Mouse (Mus musculus) cerebellum, adult 2 months (tissue): ENCODE data around the gene Ctcf. TPM values are rescaled to one million over a fixed set of nuclear protein-coding genes. Genes with fewer than 3 reads are reported as not detected.

Experiments used
- DNase-seq, 2 experiments: peaks; one replicate each; pipeline ENCODE4 v3.0.0; 2021
- H3K27ac ChIP-seq: fragments of 200-500 bp; 2 replicates; pipeline ENCODE4 v1.5.1; 2012; ENCODE audit warnings: low read length, control low read depth, inconsistent platforms; ENCODE audit not compliant: insufficient read depth
- H3K27me3 ChIP-seq: fragments of 200-500 bp; 2 replicates; pipeline ENCODE4 v1.6.1; 2012; ENCODE audit warnings: inconsistent platforms, mild to moderate bottlenecking, low read length, moderate library complexity; ENCODE audit not compliant: control insufficient read depth, insufficient read depth
- H3K4me1 ChIP-seq: fragments of 200-500 bp; 2 replicates; pipeline ENCODE4 v1.6.1; 2011; ENCODE audit warnings: low read length; ENCODE audit not compliant: control insufficient read depth, insufficient read depth
- H3K4me3 ChIP-seq: fragments of 200-500 bp; replicated peaks from 2 replicates; pipeline ENCODE3; 2011; ENCODE audit warnings: mild to moderate bottlenecking, low read depth, low read length, control low read depth; ENCODE audit not compliant: insufficient read depth
- CTCF ChIP-seq: fragments of 200-500 bp; IDR thresholded peaks from 2 replicates; pipeline ENCODE4 v1.5.1; 2011; ENCODE audit warnings: low read depth, mild to moderate bottlenecking, control low read depth, low read length, moderate library complexity, borderline replicate concordance; ENCODE audit not compliant: insufficient read depth
- POLR2A ChIP-seq: fragments of 200-500 bp; IDR thresholded peaks from 2 replicates; pipeline ENCODE4 v1.6.1; 2011; ENCODE audit warnings: low read length, control low read depth, borderline replicate concordance; ENCODE audit not compliant: insufficient read depth
- WGBS: fragments of 180-500 bp; shearing (Covaris S2); methylation state at CpG from one replicate; pipeline ENCODE4 v1.1.7; 2018; 5-methylcytosine and 5-hydroxymethylcytosine counted together
- polyA plus RNA-seq: library from polyadenylated mRNA; depleted of rRNA; stranded (reverse); fragments of >200 nt; gene quantifications from 2 replicates; pipeline ENCODE4 v1.2.3, GENCODE M21; 2012

Ctcf gene
- polyA plus RNA-seq, 1 experiment: 41.6 TPM

- TF ChIP-seq POLR2A (peak; percentile 85), CTCF (no peak)
- Histone ChIP-seq H3K4me3 (peak within 1 kb of the TSS; percentile 99), H3K27me3 (no peaks in the 10 kb centered on the region), H3K27ac (peak within 1 kb of the TSS; percentile 98), H3K4me1 (peaks cover 45% of the 10 kb centered on the region)
- peak; percentile 93 to 96 for DNase-seq
- under 1% methylated on average over 60 of the region's 60 CpGs for WGBS
Observed at GRCm38 (mm10) chr8:105700966-105701824, 64.8 kb downstream of the Ctcf start, which contains the start of the genes Acd and Pard6a. Acd (minus strand) TSS chr8:105701102. Pard6a (plus strand) TSS chr8:105701148.

GRCm38 (mm10) chr8:105702001-105702401 lies 65.6 kb downstream of the Ctcf start:
- peak overlapping the region; percentile 99 for H3K4me3 ChIP-seq
- peak overlapping the region; percentile 98 for H3K27ac ChIP-seq
- TF ChIP-seq CTCF (no peak), POLR2A (no peak)
- no peaks in the 10 kb centered on the region for H3K27me3 ChIP-seq
- DNase-seq: peak; percentile 56 to 62
- peaks cover 46% of the 10 kb centered on the region for H3K4me1 ChIP-seq
- WGBS: 15% methylated on average over 18 of the region's 18 CpGs

DNA sequence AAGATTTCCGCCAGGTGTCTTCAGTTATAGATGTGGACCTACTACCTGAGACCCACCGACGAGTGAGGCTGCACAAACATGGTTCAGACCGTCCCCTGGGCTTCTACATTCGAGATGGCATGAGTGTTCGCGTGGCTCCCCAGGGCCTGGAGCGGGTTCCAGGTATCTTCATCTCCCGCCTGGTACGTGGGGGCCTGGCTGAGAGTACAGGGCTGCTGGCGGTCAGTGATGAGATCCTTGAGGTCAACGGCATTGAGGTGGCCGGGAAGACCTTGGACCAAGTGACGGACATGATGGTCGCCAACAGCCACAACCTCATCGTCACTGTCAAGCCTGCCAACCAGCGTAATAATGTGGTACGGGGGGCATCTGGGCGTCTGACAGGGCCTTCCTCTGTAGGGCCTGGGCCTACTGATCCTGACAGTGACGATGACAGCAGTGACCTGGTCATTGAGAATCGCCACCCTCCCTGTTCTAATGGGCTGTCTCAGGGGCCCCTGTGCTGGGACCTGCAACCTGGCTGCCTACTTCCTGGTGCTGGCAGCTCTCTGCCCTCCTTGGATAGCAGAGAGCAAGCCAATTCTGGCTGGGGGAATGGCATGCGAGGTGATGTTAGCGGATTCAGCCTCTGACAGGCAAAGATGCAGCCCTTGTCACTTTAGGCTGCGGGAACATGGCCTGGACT lies 66.5 kb downstream of the Ctcf start:
- Histone ChIP-seq H3K4me1 (peaks cover 43% of the 10 kb centered on the region), H3K27me3 (no peaks in the 10 kb centered on the region), H3K27ac (peak overlapping the region; percentile 98), H3K4me3 (peak overlapping the region; percentile 99)
- 39% methylated on average over 24 of the region's 24 CpGs for WGBS
- DNase-seq: peak; percentile 63
- TF ChIP-seq POLR2A (no peak), CTCF (no peak)

- peak; percentile 57 to 69 for DNase-seq
- peak overlapping the region; percentile 23 for H3K4me3 ChIP-seq
- 21% methylated on average over 34 of the region's 34 CpGs for WGBS
- no peaks in the 10 kb centered on the region for H3K27me3 ChIP-seq
- peak overlapping the region; percentile 98 for H3K27ac ChIP-seq
- peaks cover 46% of the 10 kb centered on the region for H3K4me1 ChIP-seq
- TF ChIP-seq CTCF (no peak), POLR2A (no peak)
Observed at GRCm38 (mm10) chr8:105704146-105704812, 67.9 kb downstream of the Ctcf start.

GRCm38 (mm10) chr8:105704955-105705354 lies 68.6 kb downstream of the Ctcf start:
- H3K4me1 ChIP-seq: peaks cover 40% of the 10 kb centered on the region
- no peak for TF ChIP-seq CTCF
- TF ChIP-seq POLR2A: peak; percentile 39; the same call in 1 of the 2 replicates
- WGBS: 9% methylated on average over 6 of the region's 6 CpGs

GRCm38 (mm10) chr8:105706426-105706825 lies 70.1 kb downstream of the Ctcf start:
- Histone ChIP-seq H3K4me1 (peaks cover 40% of the 10 kb centered on the region), H3K27ac (no peak overlapping the region), H3K27me3 (no peaks in the 10 kb centered on the region), H3K4me3 (no peak overlapping the region)
- 28% methylated on average over 12 of the region's 12 CpGs for WGBS
- TF ChIP-seq POLR2A (no peak), CTCF (no peak)
- DNase-seq: peak; percentile 44 to 47

More at GRCm38 (mm10) chr8:105704955-105705354, 68.6 kb downstream of the Ctcf start:
- Histone ChIP-seq H3K27ac (peak overlapping the region; percentile 98), H3K27me3 (no peaks in the 10 kb centered on the region), H3K4me3 (peak overlapping the region; percentile 27)
- peak; percentile 88 to 92 for DNase-seq

- TF ChIP-seq CTCF (no peak), POLR2A (no peak)
- WGBS: 2% methylated on average over 55 of the region's 55 CpGs
- Histone ChIP-seq H3K27ac (0 out of 2 replicates have a peak within 1 kb of the TSS, but pooled peaks have one; percentile 17), H3K27me3 (no peaks in the 10 kb centered on the region), H3K4me1 (peaks cover 37% of the 10 kb centered on the region), H3K4me3 (peak within 1 kb of the TSS; percentile 57)
- peak; percentile 83 to 90 for DNase-seq
Observed at GRCm38 (mm10) chr8:105707498-105708403, 71.4 kb downstream of the Ctcf start, which contains the start of the genes 4933405L10Rik and Enkd1. 4933405L10Rik (plus strand) TSS chr8:105707655. Enkd1 (minus strand) TSS chr8:105708210.
